Mouse (Mus musculus): ENCODE data around the gene Dapk2.
A peak's percentile ranks its signal among the peaks of the same experiment; 100 is the strongest.

The Dapk2 gene

GRCm38 (mm10) chr9:66228456-66229151 is 70.6 kb downstream of the Dapk2 start:
- no peak for DNase-seq (ENCODE audit: low spot score in 2 of 2)

DNA sequence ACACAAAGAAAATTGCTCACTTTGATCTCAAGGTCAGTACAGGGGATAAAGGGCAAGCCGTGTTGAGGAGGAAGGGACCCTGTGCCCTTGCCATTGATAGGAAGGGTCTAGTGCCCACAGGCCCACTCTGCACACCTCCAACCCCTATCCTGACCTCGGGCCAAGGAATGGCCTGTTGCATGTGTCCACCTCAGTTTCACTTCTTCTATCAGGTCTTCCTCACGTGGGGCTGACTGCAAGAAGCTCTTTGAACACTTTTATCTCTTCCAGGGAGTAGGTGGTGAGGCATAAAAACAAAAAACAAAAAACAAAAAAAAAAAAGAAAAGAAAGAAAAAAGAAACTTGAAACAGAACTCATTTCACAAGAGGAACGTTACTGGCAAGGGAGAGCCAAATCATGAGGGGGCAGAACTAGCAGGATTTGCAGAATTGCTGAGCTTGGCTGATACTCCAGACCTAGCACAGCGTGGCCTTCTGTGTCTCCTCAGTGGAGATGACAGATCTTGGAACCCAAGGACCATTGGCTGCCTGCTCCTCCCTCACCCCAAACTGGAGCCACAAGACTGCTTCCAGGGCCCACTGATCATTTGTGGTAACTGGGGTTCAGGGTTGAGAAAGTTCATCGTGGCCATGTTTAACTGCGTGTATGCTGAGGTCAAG is 73.9 kb downstream of the Dapk2 start:
- DNase-seq (ENCODE audit: low spot score in 2 of 2): no peak

- no peak for DNase-seq (ENCODE audit: low spot score in 2 of 2)
Observed at GRCm38 (mm10) chr9:66236615-66237014, 78.6 kb downstream of the Dapk2 start.

GRCm38 (mm10) chr9:66237742-66238141 is 79.7 kb downstream of the Dapk2 start:
- no peak for DNase-seq (ENCODE audit: low spot score in 2 of 2)

DNA sequence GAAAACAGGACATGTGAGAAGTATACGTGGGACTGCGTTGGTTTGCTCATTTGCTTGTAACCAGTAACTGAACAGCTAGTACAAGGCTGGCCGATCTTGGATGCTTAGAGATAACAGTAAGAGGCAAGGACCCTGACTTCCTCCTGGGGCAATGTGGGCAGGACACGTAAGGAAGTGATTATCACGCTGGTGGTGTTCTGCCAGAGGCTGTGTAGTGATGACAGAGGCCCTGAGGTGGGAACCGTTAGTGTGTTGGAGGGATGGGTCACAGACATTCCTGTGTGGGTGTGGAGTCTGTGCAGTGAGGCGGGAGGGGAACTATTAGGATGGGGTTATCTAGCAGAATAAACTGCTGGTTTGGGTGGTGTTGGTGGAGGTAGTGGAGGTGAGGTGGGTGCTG is 81.2 kb downstream of the Dapk2 start:
- DNase-seq (ENCODE audit: low spot score in 2 of 2): no peak

GRCm38 (mm10) chr9:66239691-66240090 is 81.7 kb downstream of the Dapk2 start:
- no peak for DNase-seq (ENCODE audit: low spot score in 2 of 2)

- DNase-seq (ENCODE audit: low spot score in 2 of 2): no peak
Observed at GRCm38 (mm10) chr9:66240493-66240892, 82.5 kb downstream of the Dapk2 start.

GRCm38 (mm10) chr9:66240991-66241390 is 83.0 kb downstream of the Dapk2 start:
- peak in 1 of 2 experiments; percentile 47 for DNase-seq (ENCODE audit: low spot score in 2 of 2)

DNA sequence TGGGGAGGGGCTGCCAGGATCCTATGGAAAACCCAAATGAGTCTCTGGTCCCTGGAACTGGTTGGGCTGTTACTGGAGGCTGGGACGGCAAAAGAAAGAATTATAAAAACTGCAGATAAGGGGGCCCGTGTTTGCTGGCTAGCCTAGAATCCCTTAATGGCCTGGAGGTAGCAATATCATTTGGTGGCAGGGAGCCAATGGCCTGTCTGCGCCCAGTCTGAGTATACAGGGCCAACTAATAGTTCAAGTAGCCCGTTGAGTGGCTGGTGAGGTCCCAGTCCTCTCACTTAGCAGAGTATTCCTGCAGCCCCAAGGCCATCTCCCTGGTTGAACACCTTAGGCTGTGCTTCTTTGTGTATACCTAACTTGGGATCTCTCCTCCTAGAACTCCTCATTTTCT is 83.7 kb downstream of the Dapk2 start:
- DNase-seq (ENCODE audit: low spot score in 2 of 2): no peak

GRCm38 (mm10) chr9:66243240-66243639 is 85.2 kb downstream of the Dapk2 start:
- no peak for DNase-seq (ENCODE audit: low spot score in 2 of 2)

GRCm38 (mm10) chr9:66244079-66244478 is 86.1 kb downstream of the Dapk2 start:
- DNase-seq (ENCODE audit: low spot score in 2 of 2): no peak

DNA sequence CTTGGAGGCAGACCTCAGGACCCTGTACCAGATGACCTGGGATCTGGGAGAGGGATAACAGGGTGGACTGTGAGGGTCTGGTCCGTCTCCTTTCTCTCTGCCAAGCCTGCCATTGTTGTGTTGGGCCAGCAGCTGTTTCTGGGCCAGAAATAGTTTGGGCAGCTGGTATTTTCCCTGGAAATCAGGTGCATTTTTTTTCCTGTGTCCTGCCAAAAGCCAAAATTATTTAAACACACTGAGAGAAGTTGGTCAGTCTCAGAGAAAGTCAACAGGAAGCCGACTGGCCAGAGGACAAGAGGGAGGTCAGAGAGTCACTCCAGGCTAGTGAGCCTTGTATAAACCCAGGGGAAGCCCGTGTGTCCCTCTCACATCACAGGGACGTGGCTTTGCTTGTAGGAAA is 87.7 kb downstream of the Dapk2 start:
- no peak for DNase-seq (ENCODE audit: low spot score in 2 of 2)

DNA sequence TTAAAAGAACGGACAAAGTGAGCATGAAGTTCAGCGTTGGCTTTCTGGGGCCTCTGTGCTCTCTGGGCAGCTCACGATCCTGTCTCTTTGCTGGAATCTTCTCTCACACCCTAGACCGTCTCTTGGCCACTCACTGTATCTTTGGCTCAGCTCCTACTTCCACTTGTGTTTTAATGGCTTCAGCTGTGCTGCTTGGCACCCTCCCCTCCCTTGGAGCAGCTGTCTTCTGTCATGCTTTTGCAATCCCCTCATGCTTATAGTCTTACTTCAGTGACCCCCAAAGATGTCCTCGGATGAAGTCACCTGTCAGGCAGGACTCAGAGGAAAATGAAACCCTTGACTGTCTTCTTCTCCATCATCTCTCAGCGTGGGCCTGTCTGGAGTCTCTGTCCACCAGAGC is 91.3 kb downstream of the Dapk2 start:
- DNase-seq (ENCODE audit: low spot score in 2 of 2): no peak

GRCm38 (mm10) chr9:66251159-66251691 is 93.2 kb downstream of the Dapk2 start:
- DNase-seq (ENCODE audit: low spot score in 2 of 2): no peak

- DNase-seq (ENCODE audit: low spot score in 2 of 2): no peak
Observed at GRCm38 (mm10) chr9:66261741-66262140, 103.7 kb downstream of the Dapk2 start.

- no peak for DNase-seq (ENCODE audit: low spot score in 2 of 2)
Observed at GRCm38 (mm10) chr9:66263701-66264100, 105.7 kb downstream of the Dapk2 start.

- DNase-seq (ENCODE audit: low spot score in 2 of 2): no peak
Observed at GRCm38 (mm10) chr9:66265645-66266044, 107.6 kb downstream of the Dapk2 start.

DNA sequence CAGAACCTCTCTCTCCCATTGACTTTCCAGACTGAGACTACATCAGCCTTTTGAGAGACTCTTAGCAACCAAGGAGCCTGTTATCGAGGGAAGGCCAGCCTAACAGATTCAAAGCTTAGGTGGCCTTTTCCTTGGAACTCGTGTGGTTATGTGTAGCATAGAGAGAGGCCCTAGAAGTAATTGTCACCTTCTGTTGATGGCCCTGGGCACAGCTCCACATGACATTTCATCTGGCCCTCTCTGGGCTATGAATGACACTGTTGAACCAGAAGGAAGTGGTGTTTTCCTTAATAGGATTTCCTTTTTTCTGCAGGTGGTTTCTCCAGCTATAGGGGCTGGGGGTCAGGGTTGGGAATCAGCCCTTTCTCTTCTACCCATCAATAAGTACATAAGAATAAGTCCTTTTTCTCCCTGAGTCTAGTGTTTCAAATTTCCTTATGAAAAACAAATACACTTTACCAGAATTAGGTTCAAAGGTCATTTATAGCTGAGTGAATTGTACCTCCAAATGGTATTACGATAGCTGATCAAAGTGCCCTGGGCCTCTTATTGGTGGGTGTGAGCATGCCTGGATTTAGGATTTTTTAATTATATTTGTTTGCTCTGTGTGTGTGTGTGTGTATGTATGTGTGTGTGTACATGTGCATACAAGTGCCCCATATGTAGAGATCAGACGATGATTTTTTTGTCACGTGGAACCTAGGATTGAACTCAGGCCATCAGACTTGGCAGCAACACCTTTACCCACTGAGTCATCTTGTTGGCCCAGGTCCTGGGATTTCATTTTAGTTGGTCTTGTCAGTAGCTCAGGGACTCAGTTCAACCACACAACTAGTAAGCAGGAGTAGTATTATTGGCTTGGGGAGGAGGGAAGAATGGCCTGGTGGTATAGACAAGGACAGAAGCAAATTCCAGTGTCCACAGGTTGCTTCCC is 108.5 kb downstream of the Dapk2 start:
- no peak for DNase-seq (ENCODE audit: low spot score in 2 of 2)

DNA sequence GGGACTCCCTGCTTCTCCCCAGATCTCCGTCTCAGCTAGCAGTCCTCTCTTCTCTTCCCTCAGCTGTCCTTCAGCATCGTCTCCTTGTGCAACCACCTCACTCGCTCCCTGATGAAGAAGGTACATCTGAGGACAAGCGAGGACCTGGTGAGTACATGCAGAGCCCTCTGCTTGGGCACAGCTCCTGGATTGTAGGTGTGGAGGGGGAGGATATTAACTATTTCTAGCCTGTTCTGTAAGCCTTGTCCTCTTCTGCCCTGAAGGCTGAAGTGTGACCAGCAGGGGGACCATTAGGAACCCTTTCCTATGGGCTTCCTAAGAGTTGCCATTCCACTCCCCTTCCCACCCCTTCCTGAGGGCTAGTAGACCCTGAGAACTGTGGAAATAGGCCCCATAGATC is 110.8 kb downstream of the Dapk2 start:
- DNase-seq (ENCODE audit: low spot score in 2 of 2): no peak

- no peak for DNase-seq (ENCODE audit: low spot score in 2 of 2)
Observed at GRCm38 (mm10) chr9:66270038-66270437, 112.0 kb downstream of the Dapk2 start.

DNA sequence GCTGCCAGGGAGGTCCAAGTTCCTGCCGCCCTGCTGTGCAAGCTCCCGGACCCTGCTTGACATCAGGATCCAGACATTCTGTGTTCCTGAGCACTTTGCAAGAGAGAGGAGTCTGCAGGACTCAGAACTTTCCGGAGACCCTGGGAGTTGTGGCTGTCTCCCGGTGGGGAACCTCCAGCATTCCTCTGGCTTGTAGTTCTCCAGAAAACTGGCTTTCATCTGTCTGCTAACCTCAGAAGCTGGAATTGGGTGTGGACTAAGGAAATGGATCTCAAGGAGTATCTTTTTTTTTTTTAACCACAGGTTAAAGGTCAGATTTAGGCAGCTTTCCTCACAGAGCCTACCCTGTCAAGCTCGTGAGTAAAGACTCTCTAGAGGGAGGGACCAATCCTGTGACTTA is 113.7 kb downstream of the Dapk2 start:
- no peak for DNase-seq (ENCODE audit: low spot score in 2 of 2)

DNA sequence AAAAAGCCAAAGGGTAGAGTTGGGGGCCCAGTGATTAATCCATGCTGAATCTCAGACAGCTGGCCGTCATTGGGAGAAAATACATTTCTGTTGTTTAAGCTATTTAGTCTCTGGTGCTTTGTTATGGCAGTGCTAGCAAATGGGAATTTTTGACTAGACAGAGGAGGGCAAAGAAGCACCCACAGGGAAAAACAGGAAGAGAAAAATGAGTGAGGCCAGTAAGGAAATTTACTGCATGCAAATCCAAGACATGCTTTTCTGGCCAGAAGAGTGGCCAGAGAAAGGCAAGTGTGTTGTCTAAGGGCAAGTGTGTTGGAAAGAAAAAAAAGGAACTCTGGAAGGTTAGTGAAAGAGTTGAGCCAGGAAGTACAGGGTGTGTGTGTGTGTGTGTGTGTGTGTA is 115.6 kb downstream of the Dapk2 start:
- DNase-seq (ENCODE audit: low spot score in 2 of 2): no peak

Data from spleen, postnatal 10 days (tissue).